In the genomic region with DNA sequence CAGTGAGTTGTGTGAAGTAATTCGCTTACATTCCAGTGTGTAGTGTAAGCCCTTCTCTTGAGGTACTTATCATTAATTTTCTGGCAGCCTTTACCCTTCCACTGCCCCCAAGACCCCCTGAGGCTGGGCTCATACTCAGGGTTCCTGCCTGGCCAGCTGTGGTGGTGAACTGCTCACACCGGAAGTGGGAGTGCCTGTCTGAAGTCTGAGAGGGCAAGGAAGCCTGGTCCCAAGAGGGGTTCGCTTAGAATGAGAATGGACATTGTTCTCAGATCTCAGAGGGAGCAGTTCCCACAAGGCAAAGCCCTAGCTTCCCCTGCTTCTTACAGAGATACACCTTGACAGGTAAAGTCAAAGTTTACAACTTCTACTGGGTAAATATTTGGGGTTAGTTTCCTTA, we compare ENCODE assay signal across 16 mouse cellular contexts.
"Had no signal": no experiment of that assay in that cellular context is flagged by ENCODE, and none has a peak within 500 bp of the region (broad histone marks: within the 10 kb centered on the region; RNA-seq: fewer than 3 reads in every experiment).

No protein-coding gene starts in this region.

- DNase-seq: left cerebral cortex, postnatal 4 days; lung, adult 18-20 months; lung, postnatal 10 days; lung, postnatal 36 days; thymus, adult 2 months; thymus, postnatal 14 days; thymus, postnatal 4 days had no signal

- H3K9me3 ChIP-seq: limb, embryonic 15.5 days; liver, embryonic 15.5 days; lung, embryonic 15.5 days; megakaryocyte, embryonic 14.5 days; midbrain, embryonic 10.5 days; midbrain, embryonic 13.5 days had no signal

- H3K27ac ChIP-seq: kidney, postnatal 0 days; limb, embryonic 12.5 days; limb, embryonic 15.5 days; liver, embryonic 15.5 days; lung, embryonic 15.5 days; midbrain, embryonic 10.5 days; midbrain, embryonic 13.5 days; stomach, postnatal 0 days had no signal

- H3K27me3 ChIP-seq: limb, embryonic 12.5 days; limb, embryonic 15.5 days; liver, embryonic 15.5 days; lung, embryonic 15.5 days; midbrain, embryonic 13.5 days had no signal

- H3K9ac ChIP-seq: limb, embryonic 12.5 days; limb, embryonic 15.5 days; liver, embryonic 15.5 days; lung, embryonic 15.5 days; midbrain, embryonic 13.5 days had no signal

- H3K36me3 ChIP-seq: limb, embryonic 12.5 days; limb, embryonic 15.5 days; liver, embryonic 15.5 days; lung, embryonic 15.5 days; midbrain, embryonic 10.5 days; midbrain, embryonic 13.5 days had no signal

- H3K4me1 ChIP-seq: lung, embryonic 15.5 days had no signal

- H3K4me3 ChIP-seq: limb, embryonic 12.5 days; limb, embryonic 15.5 days; liver, embryonic 15.5 days; lung, embryonic 15.5 days; megakaryocyte, embryonic 14.5 days; midbrain, embryonic 10.5 days; midbrain, embryonic 13.5 days had no signal
